Mouse (Mus musculus) testis, postnatal 14 days (tissue): ENCODE measurements around the gene Polk.

Experiments used
- DNase-seq: peaks from one replicate; pipeline ENCODE4 v3.0.0; 2021; ENCODE audit warnings: low spot score

The Polk gene

DNA sequence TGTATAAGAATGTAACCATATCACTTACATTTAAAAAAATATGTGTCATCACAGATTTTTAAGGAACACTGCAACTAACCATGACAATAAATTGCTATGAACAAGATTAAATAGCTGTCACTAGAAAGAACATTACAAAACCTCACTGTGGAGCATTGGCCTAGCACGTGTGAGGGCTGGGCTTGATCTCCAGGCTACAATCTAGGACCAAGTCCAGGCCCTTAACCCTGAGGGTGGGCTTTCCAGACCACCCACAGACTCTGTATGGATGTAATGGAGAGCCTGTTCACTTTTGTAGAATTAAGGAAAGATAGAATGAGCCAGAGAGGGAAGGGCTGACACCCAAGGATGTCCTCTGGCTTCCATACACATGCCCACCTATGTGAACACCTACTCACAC is 79.7 kb downstream of the Polk start:
- no peak for DNase-seq

GRCm38 (mm10) chr13:96458606-96459005 is 83.8 kb downstream of the Polk start:
- no peak for DNase-seq

DNA sequence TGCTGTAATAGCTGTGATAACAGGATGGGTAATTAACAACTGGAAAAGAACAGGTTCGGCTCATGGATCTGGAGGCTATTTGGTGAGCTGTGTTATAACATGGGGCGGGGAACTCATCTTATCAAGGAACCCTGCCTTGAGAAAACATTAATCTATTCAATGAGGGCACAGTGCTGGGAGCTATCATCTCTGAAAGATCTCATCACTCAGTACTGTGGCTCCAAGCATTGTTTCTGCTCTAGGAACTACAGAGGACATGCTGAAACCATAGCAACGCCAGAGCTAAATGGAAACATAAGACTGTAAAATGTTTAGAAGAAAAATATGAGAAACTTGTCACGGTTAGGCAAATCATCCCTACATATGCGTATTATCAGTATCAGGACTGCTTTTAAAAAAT is 84.4 kb downstream of the Polk start:
- DNase-seq, result no peak

- no peak for DNase-seq
Measured at GRCm38 (mm10) chr13:96457566-96457965, 84.8 kb downstream of the Polk start.

- no peak for DNase-seq
Measured at GRCm38 (mm10) chr13:96454288-96454687, 88.1 kb downstream of the Polk start.

GRCm38 (mm10) chr13:96452621-96453020 is 89.8 kb downstream of the Polk start:
- no peak for DNase-seq

DNA sequence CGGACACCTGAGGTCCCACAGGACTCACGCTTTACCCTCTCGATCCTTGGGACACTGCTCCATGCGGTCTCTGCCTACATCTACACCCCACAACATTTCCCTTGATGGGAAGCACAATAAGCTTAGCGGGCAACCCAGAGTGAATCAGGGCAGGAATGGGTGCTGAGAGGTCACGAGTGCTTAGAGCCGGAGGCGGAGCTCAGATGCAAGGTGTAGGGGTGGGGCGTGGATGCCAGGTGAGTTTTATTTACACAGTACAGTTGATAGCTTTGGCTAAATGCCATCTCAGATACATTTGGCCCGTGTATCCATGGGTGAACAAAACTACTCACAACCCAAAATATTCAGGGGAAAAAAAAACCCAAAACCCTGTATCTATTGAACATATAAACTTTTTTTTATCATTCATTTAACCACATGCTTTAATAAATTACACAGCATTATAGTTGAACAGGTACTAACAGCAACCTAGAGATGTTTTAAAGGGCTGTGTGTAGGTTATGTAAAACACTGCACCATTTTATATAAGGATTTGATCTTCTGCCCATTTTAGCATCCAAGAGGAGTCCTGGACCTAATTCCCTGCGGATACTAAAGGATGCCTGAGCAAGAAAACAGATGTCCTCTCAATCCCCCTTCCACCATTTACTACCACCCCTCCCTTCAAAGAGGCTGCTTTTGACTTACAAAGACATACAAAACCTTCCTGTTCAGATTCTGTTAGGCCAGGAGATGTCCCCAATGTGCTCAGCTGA is 90.8 kb downstream of the Polk start:
- no peak for DNase-seq

GRCm38 (mm10) chr13:96450869-96451268 is 91.5 kb downstream of the Polk start:
- DNase-seq, result no peak

DNA sequence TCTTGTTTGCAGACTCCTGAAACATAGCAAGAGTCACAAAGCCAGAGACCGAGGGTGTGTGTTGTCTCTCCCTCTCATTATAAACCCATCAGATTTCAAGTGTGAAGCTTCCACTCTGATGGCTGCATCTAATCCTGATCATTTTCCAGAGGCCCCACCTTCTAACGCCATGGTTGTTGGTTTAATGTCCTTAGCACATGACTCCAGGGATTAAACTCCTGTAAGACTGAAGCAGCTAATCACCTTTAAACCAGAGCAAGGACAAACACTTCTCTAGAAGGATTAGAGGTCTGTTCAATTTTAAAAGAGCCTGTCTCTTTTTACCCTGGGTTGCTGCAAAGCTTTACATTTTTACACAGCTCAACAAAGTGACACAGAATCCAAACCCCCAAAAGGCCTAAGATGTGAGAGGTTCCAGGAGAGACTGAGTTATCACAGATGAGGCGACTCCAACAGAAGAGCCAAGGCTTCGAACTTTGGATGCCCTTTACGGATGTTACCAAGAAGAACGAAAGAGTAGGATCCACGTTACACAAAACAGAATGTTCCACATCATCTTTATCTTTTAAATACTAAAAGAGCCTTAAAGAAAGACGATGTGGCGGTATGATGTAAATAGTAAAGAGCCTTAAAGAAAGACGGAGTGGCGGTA is 92.0 kb downstream of the Polk start:
- DNase-seq, result no peak

DNA sequence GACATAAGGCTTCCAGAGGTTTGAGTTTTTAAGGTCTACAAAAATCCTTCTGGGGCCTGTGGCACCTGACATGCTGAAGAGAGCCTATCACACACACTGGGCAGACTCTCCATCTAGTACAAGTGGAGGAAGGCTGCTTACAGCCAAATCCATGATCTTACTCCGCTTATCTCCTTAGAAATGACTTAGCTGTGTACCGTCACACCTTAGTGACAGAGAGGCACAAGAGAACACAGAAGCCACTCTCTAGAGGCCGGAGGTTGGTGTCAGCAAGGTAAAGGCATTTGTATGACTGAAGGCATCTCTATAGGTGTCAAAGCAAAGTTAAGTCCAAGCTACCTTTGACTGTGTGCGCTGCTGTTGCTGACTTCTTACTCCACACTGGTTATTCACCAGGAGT is 101.9 kb downstream of the Polk start:
- no peak for DNase-seq

DNA sequence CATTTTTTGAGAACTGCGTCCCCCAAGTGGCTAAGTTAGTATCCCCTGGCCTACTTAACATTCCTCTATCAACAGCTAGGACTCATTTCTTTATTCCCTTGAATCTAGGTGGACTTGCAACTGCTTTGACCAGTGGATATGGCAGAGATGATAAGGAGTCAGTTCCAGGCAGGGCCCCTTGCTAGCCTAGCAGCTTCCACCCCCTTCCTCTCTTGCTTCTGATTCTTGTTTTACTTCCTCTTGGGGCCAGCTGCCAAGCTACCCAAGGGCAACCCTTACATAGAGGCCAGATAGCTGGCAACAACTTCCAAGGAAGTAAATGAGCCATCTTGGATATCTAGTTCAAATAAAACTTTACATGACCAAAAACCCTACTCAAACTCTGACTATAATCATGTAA is 105.5 kb downstream of the Polk start:
- no peak for DNase-seq

DNA sequence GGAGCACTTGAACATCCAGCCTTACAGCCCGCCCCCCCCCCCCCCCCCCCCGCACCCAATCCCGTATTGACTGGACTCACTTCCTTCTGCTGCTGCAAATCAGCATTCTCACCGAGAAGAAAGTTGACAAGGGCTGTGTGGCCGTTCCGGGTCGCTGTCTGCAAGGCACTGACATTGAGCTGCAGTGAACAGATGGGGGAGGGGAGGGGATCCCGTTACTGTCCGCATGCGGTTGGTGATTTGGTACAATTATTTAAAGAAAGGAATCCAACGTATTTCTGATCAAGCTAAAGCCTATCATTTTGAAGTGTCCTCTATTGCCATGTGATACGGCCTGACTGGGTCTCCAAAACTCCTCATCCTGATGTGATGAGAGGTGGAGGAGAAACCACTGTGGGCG is 106.6 kb downstream of the Polk start:
- DNase-seq, result no peak

- no peak for DNase-seq
Measured at GRCm38 (mm10) chr13:96434899-96435331, 107.5 kb downstream of the Polk start.

- DNase-seq, result no peak
Measured at GRCm38 (mm10) chr13:96433648-96434190, 108.7 kb downstream of the Polk start.

DNA sequence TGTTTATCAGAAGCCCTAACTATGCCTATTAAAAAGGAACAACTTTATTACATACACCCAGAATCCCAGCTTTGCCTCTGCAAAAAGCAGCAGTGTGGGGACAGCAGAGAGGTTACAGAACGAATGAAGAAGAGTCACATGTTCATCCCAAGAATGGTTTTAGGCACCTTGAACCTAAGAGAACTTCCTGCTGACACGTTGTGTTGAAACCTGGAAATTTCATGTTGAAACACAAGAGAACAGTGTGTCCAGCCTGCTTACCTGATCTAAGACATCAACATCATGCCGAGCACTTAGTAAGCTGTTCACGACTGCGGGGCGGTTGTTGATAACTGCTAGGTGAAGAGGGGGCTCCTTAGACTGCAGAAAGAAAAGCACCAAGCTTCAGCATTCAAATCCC is 109.3 kb downstream of the Polk start:
- DNase-seq, result no peak

- DNase-seq, result no peak
Measured at GRCm38 (mm10) chr13:96432376-96432811, 110.0 kb downstream of the Polk start.

GRCm38 (mm10) chr13:96431595-96432156 is 110.7 kb downstream of the Polk start:
- DNase-seq, result peak; percentile 59
